ENCODE assay signal across 9 mouse cellular contexts in genomic region chr7:70514666-70515065, GRCm38 (mm10).
DNase-seq lines count a peak whose midpoint lies in the region; ATAC-seq lines count a peak whose summit lies in the region.
"Had no signal": no experiment of that assay in that cellular context is flagged by ENCODE, and none has a peak within 500 bp of the region (broad histone marks: within the 10 kb centered on the region; RNA-seq: fewer than 3 reads in every experiment).

No protein-coding gene starts in this region.

- WGBS in heart, embryonic 12.5 days: 14% methylated on average over 6 of the region's 6 CpGs

- DNase-seq in heart, adult 9 months (ENCODE audit: low spot score in 2 of 2): no peak
- peak; percentile 77 for DNase-seq in embryo, embryonic 10 days (ENCODE audit: low spot score)
- peak; percentile 87 for DNase-seq in kidney, adult 9 months
- peak; percentile 49 for DNase-seq in lung, postnatal 36 days
- no peak for DNase-seq in thymus, postnatal 36 days
- no peak for DNase-seq in cerebellum, postnatal 36 days

- peaks cover 35% of the 10 kb centered on the region for H3K27me3 ChIP-seq in heart, embryonic 12.5 days (replicated peaks)
- H3K27me3 ChIP-seq: neural tube, embryonic 13.5 days had no signal

- no peak for ATAC-seq in heart, embryonic 12.5 days (ENCODE audit: insufficient number of reproducible peaks, low FRiP score)
- no peak for ATAC-seq in megakaryocyte progenitor cell, adult 5-6 weeks (replicated peaks; ENCODE audit: poor library complexity)

- no peak overlapping the region for H3K27ac ChIP-seq in heart, embryonic 12.5 days (ENCODE audit: poor library complexity, severe bottlenecking)
- H3K27ac ChIP-seq: neural tube, embryonic 13.5 days had no signal

- H3K4me2 ChIP-seq in heart, embryonic 12.5 days: peak overlapping the region; percentile 32
- H3K4me2 ChIP-seq: neural tube, embryonic 13.5 days had no signal

- H3K9me3 ChIP-seq in heart, embryonic 12.5 days (replicated peaks): no peaks in the 10 kb centered on the region
- H3K9me3 ChIP-seq: neural tube, embryonic 13.5 days had no signal

- no peaks in the 10 kb centered on the region for H3K36me3 ChIP-seq in heart, embryonic 12.5 days
- H3K36me3 ChIP-seq: neural tube, embryonic 13.5 days had no signal

- no peak overlapping the region for H3K9ac ChIP-seq in heart, embryonic 12.5 days
- H3K9ac ChIP-seq: neural tube, embryonic 13.5 days had no signal

- H3K4me3 ChIP-seq in heart, embryonic 12.5 days: no peak overlapping the region
- H3K4me3 ChIP-seq: neural tube, embryonic 13.5 days had no signal

- H3K4me1 ChIP-seq in heart, embryonic 12.5 days (replicated peaks): peaks cover 12% of the 10 kb centered on the region; the same call in 1 of the 2 replicates

Comparison
In these comparisons a context has a peak if more than half of its experiments do, and no peak if none do; other contexts are left out.
1. DNase-seq: peak in embryo, embryonic 10 days (single experiment), kidney, adult 9 months (single experiment) and lung, postnatal 36 days (single experiment); none in heart, adult 9 months (0 of 2), thymus, postnatal 36 days (0 of 2) and cerebellum, postnatal 36 days (0 of 2).